Mouse (Mus musculus) midbrain, embryonic 10.5 days (tissue): ENCODE measurements around the gene Gm10972. TPM values are rescaled to one million over a fixed set of nuclear protein-coding genes. Genes with fewer than 3 reads are reported as not detected.
"Not testable (repeated sequence)": the region's sequence is repeated elsewhere in the genome, so short reads cannot be mapped to it uniquely, and the experiment has no call there.

Experiments used
- DNase-seq: peaks from one replicate; pipeline ENCODE4 v3.0.0-alpha.2; 2017; ENCODE audit warnings: low spot score
- H3K27ac ChIP-seq: fragments of 300-500 bp; sonication (generic); replicated peaks from 2 replicates; pipeline ENCODE4 v1.5.1; 2016; ENCODE audit warnings: mild to moderate bottlenecking
- H3K27me3 ChIP-seq: fragments of 300-500 bp; sonication (generic); 2 replicates; pipeline ENCODE4 v1.6.1; 2016; ENCODE audit warnings: low read depth, mild to moderate bottlenecking; ENCODE audit not compliant: poor library complexity, severe bottlenecking
- H3K36me3 ChIP-seq: fragments of 300-500 bp; sonication (generic); 2 replicates; pipeline ENCODE4 v1.6.1; 2016; ENCODE audit warnings: mild to moderate bottlenecking, moderate library complexity
- H3K4me1 ChIP-seq: fragments of 300-500 bp; sonication (generic); 2 replicates; pipeline ENCODE4 v1.6.1; 2016
- H3K4me3 ChIP-seq: fragments of 300-500 bp; sonication (generic); 2 replicates; pipeline ENCODE4 v1.5.1; 2016; ENCODE audit warnings: mild to moderate bottlenecking, moderate library complexity
- H3K9me3 ChIP-seq: fragments of 300-500 bp; sonication (generic); replicated peaks from 2 replicates; pipeline ENCODE4 v1.6.1; 2016; ENCODE audit warnings: mild to moderate bottlenecking
- WGBS: fragments of 180-500 bp; shearing (Covaris S2); methylation state at CpG from one replicate; pipeline ENCODE4 v1.1.7; 2016; 5-methylcytosine and 5-hydroxymethylcytosine counted together
- polyA plus RNA-seq: library from polyadenylated mRNA; unstranded; fragments of >200 nt; fragmentation: Nextera tagmentation; extraction: Ambion mirVana; gene quantifications from 2 replicates; pipeline ENCODE4 v1.2.1, GENCODE M21; 2016

Gm10972 gene
- polyA plus RNA-seq, 1 experiment from 2014 or later: not detected

- H3K4me3 ChIP-seq: no peak overlapping the region
- no peaks in the 10 kb centered on the region for H3K36me3 ChIP-seq
- no peak for DNase-seq
- 90% methylated on average over 10 of the region's 10 CpGs for WGBS
- 0 out of 2 replicates have a peak overlapping the region, but pooled peaks have one; percentile 23 for H3K27ac ChIP-seq
- no peaks in the 10 kb centered on the region for H3K27me3 ChIP-seq
- H3K9me3 ChIP-seq: no peaks in the 10 kb centered on the region
- H3K4me1 ChIP-seq: no peaks in the 10 kb centered on the region
Measured at GRCm38 (mm10) chr3:94622550-94622949, 20.4 kb upstream of the Gm10972 start.

- Histone ChIP-seq H3K27me3 (no peaks in the 10 kb centered on the region), H3K4me3 (no peak overlapping the region), H3K4me1 (no peaks in the 10 kb centered on the region), H3K9me3 (no peaks in the 10 kb centered on the region), H3K36me3 (no peaks in the 10 kb centered on the region), H3K27ac (no peak overlapping the region)
- 90% methylated on average over 4 of the region's 4 CpGs for WGBS
- no peak for DNase-seq
Measured at GRCm38 (mm10) chr3:94624281-94624680, 18.6 kb upstream of the Gm10972 start.

- no peaks in the 10 kb centered on the region for H3K9me3 ChIP-seq
- H3K27me3 ChIP-seq: no peaks in the 10 kb centered on the region
- no peak overlapping the region for H3K27ac ChIP-seq
- no peaks in the 10 kb centered on the region for H3K36me3 ChIP-seq
- no peaks in the 10 kb centered on the region for H3K4me1 ChIP-seq
- no peak overlapping the region for H3K4me3 ChIP-seq
- no peak for DNase-seq
- WGBS: 88% methylated on average over 5 of the region's 5 CpGs
Measured at GRCm38 (mm10) chr3:94628712-94629111, 14.2 kb upstream of the Gm10972 start.

GRCm38 (mm10) chr3:94629876-94630275 lies 13.0 kb upstream of the Gm10972 start:
- Histone ChIP-seq H3K36me3 (no peaks in the 10 kb centered on the region), H3K27ac (no peak overlapping the region), H3K4me1 (no peaks in the 10 kb centered on the region), H3K4me3 (no peak overlapping the region), H3K27me3 (no peaks in the 10 kb centered on the region), H3K9me3 (no peaks in the 10 kb centered on the region)
- DNase-seq: no peak
- WGBS: 83% methylated on average over 3 of the region's 3 CpGs

- Histone ChIP-seq H3K27me3 (no peaks in the 10 kb centered on the region), H3K4me1 (peaks cover 24% of the 10 kb centered on the region), H3K4me3 (no peak overlapping the region), H3K9me3 (no peaks in the 10 kb centered on the region), H3K36me3 (no peaks in the 10 kb centered on the region), H3K27ac (peak overlapping the region; percentile 74)
- 41% methylated on average over 6 of the region's 6 CpGs for WGBS
- DNase-seq: peak; percentile 15
Measured at GRCm38 (mm10) chr3:94648755-94649590, 6.1 kb downstream of the Gm10972 start.

GRCm38 (mm10) chr3:94650409-94650808 lies 7.5 kb downstream of the Gm10972 start:
- H3K4me1 ChIP-seq: peaks cover 24% of the 10 kb centered on the region
- H3K27me3 ChIP-seq: no peaks in the 10 kb centered on the region
- no peaks in the 10 kb centered on the region for H3K9me3 ChIP-seq
- whole genome bisulfite sequencing: 88% methylated on average over 7 of the region's 7 CpGs
- H3K4me3 ChIP-seq: no peak overlapping the region
- H3K36me3 ChIP-seq: no peaks in the 10 kb centered on the region
- peak overlapping the region; percentile 74; the same call in 1 of the 2 replicates for H3K27ac ChIP-seq
- DNase-seq: no peak

GRCm38 (mm10) chr3:94653967-94654366 lies 11.1 kb downstream of the Gm10972 start:
- not testable (repeated sequence) for H3K27ac ChIP-seq, H3K36me3 ChIP-seq, H3K4me3 ChIP-seq, H3K9me3 ChIP-seq, DNase-seq
- H3K27me3 ChIP-seq: peaks cover 16% of the 10 kb centered on the region
- 67% methylated on average over 1 of the region's 1 CpGs for WGBS
- H3K4me1 ChIP-seq: peaks cover 29% of the 10 kb centered on the region

- peak overlapping the region; percentile 55 for H3K4me3 ChIP-seq
- 2% methylated on average over 23 of the region's 47 CpGs for WGBS
- H3K27ac ChIP-seq, H3K36me3 ChIP-seq, H3K4me1 ChIP-seq, H3K9me3 ChIP-seq: not testable (repeated sequence)
- DNase-seq: peak; percentile 25
- H3K27me3 ChIP-seq: peaks cover 26% of the 10 kb centered on the region
Measured at GRCm38 (mm10) chr3:94657852-94658739, 15.2 kb downstream of the Gm10972 start.

- WGBS: under 1% methylated on average over 21 of the region's 33 CpGs
- DNase-seq, H3K4me1 ChIP-seq, H3K36me3 ChIP-seq, H3K27ac ChIP-seq, H3K9me3 ChIP-seq: not testable (repeated sequence)
- Histone ChIP-seq H3K4me3 (peak within 1 kb of the TSS; percentile 55), H3K27me3 (peaks cover 26% of the 10 kb centered on the region)
Measured at GRCm38 (mm10) chr3:94658740-94659095, 15.8 kb downstream of the Gm10972 start, which contains the start of gene Tuft1. Gene Tuft1, minus strand, starts transcription at chr3:94658872.

GRCm38 (mm10) chr3:94659142-94659748 lies 16.3 kb downstream of the Gm10972 start:
- not testable (repeated sequence) for H3K4me3 ChIP-seq, H3K36me3 ChIP-seq, H3K27ac ChIP-seq, H3K4me1 ChIP-seq, DNase-seq, H3K9me3 ChIP-seq
- H3K27me3 ChIP-seq: peaks cover 26% of the 10 kb centered on the region
- 31% methylated on average over 8 of the region's 10 CpGs for WGBS

GRCm38 (mm10) chr3:94660841-94661240 lies 17.9 kb downstream of the Gm10972 start:
- 91% methylated on average over 2 of the region's 2 CpGs for WGBS
- not testable (repeated sequence) for H3K4me1 ChIP-seq, H3K27ac ChIP-seq

GRCm38 (mm10) chr3:94665060-94665802 lies 22.3 kb downstream of the Gm10972 start:
- H3K36me3 ChIP-seq, H3K27ac ChIP-seq, DNase-seq, H3K4me3 ChIP-seq, H3K4me1 ChIP-seq, H3K9me3 ChIP-seq, H3K27me3 ChIP-seq: not testable (repeated sequence)
- 66% methylated on average over 4 of the region's 5 CpGs for WGBS

More at GRCm38 (mm10) chr3:94660841-94661240, 17.9 kb downstream of the Gm10972 start:
- H3K27me3 ChIP-seq: peaks cover 26% of the 10 kb centered on the region
- not testable (repeated sequence) for DNase-seq, H3K36me3 ChIP-seq, H3K4me3 ChIP-seq, H3K9me3 ChIP-seq
